ENCODE assay signal across 9 mouse cellular contexts in the genomic region with DNA sequence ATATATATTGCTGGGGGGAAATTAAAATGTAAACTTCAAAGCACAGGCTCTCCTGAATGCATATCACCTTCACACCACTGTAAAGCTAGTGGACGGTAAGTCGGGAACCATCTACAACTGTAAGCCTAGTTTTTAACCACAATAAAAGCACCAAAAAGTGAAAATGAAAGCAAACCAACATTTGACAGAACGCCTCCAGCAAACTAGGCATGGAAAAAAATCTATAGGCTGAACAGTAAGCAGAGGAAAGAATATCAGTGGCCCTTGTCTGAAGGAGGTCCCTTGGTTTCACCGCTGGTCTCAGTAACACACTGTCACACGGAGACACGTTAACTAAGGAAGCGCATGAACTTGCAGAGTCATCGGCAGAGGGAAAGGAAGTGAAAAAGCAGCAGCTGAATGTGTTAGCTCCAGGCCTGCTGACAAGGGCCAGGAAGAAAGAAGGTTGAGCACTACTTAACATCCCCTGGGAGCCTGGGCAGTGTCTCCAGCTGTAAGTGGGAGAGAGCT. TPM values are rescaled to one million over a fixed set of nuclear protein-coding genes. Genes with fewer than 3 reads are reported as not detected.
DNase-seq lines count a peak whose midpoint lies in the region; ATAC-seq and TF ChIP-seq lines count a peak whose summit lies in the region.
"Had no signal": no experiment of that assay in that cellular context is flagged by ENCODE, and none has a peak within 500 bp of the region (broad histone marks: within the 10 kb centered on the region; RNA-seq: fewer than 3 reads in every experiment).

No protein-coding gene starts in this region.

- ATAC-seq in kidney, postnatal 0 days (replicated peaks; ENCODE audit: low FRiP score, low read depth): no peak
- peak; percentile 48; the same call in 1 of the 2 replicates for ATAC-seq in liver, embryonic 14.5 days (ENCODE audit: insufficient read depth)
- ATAC-seq: Patski had no signal

- no peaks in the 10 kb centered on the region for H3K4me1 ChIP-seq in kidney, postnatal 0 days (replicated peaks; ENCODE audit: insufficient read depth, low read length)
- peaks cover 0 to 6% of the 10 kb centered on the region in 2 experiments; a peak in 1 of 4 replicates for H3K4me1 ChIP-seq in liver, embryonic 14.5 days (replicated peaks; ENCODE audit: control insufficient read depth in 2 of 2, insufficient read depth in 2 of 2, low read length in 1 of 2)

- TF ChIP-seq EP300 in liver, embryonic 14.5 days (IDR thresholded peaks at IDR 0.05; ENCODE audit: low read depth): no peak

- H3K9me3 ChIP-seq in kidney, postnatal 0 days (replicated peaks; ENCODE audit: low read length): no peaks in the 10 kb centered on the region
- H3K9me3 ChIP-seq in liver, embryonic 14.5 days (ENCODE audit: control insufficient read depth, low read length): no peaks in the 10 kb centered on the region

- no peaks in the 10 kb centered on the region for H3K27me3 ChIP-seq in kidney, postnatal 0 days (ENCODE audit: insufficient read depth, low read length)
- no peaks in the 10 kb centered on the region; the same call in 1 of the 2 replicates for H3K27me3 ChIP-seq in liver, embryonic 14.5 days (ENCODE audit: control insufficient read depth, insufficient read depth, low read length)

- 77% methylated on average over 8 of the region's 8 CpGs for WGBS in kidney, postnatal 0 days
- WGBS in liver, embryonic 14.5 days (ENCODE audit: insufficient replicate concordance): 19% methylated on average over 8 of the region's 8 CpGs

- no peak overlapping the region for H3K9ac ChIP-seq in kidney, postnatal 0 days (ENCODE audit: low read depth, low read length)
- peak overlapping the region; percentile 36 for H3K9ac ChIP-seq in liver, embryonic 14.5 days (replicated peaks)

- no peak for TF ChIP-seq CTCF in kidney, postnatal 0 days (IDR thresholded peaks at IDR 0.05; ENCODE audit: low read depth)
- no peak for TF ChIP-seq CTCF in liver, embryonic 14.5 days (IDR thresholded peaks at IDR 0.05; ENCODE audit: low read depth)

- H3K27ac ChIP-seq in kidney, postnatal 0 days: no peak overlapping the region
- H3K27ac ChIP-seq in liver, embryonic 14.5 days: peak overlapping the region; percentile 27

- no peak overlapping the region for H3K4me3 ChIP-seq in kidney, postnatal 0 days (replicated peaks; ENCODE audit: low read depth, low read length)
- H3K4me3 ChIP-seq in liver, embryonic 14.5 days (ENCODE audit: insufficient read depth in 1 of 2, low read depth in 2 of 2, low read length in 2 of 2): peak overlapping the region; percentile 27 to 43; a peak in 3 of 4 replicates

- H3K4me2 ChIP-seq in kidney, postnatal 0 days (ENCODE audit: low read length): no peak overlapping the region
- peak overlapping the region; percentile 54 for H3K4me2 ChIP-seq in liver, embryonic 14.5 days (ENCODE audit: low read depth)

- DNase-seq in kidney, postnatal 0 days (ENCODE audit: low spot score): peak; percentile 1
- no peak for DNase-seq in kidney, postnatal 25 days
- peak; percentile 57 to 65 for DNase-seq in heart, adult 18-20 months
- DNase-seq in liver, embryonic 14.5 days (ENCODE audit: low read depth in 3 of 3, low spot score in 3 of 3): peak in 1 of 3 experiments; percentile 43
- peak; percentile 16 to 25 for DNase-seq in thymus, adult 18-20 months
- no peak for DNase-seq in testis, postnatal 10 days (ENCODE audit: low spot score)
- no peak for DNase-seq in frontal cortex, postnatal 14 days (ENCODE audit: low spot score in 2 of 2)
- no peak for DNase-seq in neural tube, embryonic 10.5 days (ENCODE audit: extremely low spot score, low spot score)

- H3K36me3 ChIP-seq in kidney, postnatal 0 days (ENCODE audit: insufficient read depth, low read length): no peaks in the 10 kb centered on the region
- H3K36me3 ChIP-seq in liver, embryonic 14.5 days (replicated peaks; ENCODE audit: control insufficient read depth, insufficient read depth, low read depth): no peaks in the 10 kb centered on the region

RNA-seq across cellular contexts. Expression of a gene that starts 17.2 kb away (rescaled TPM):
- 0.42 and 0.46 TPM in 2 replicates for polyA plus RNA-seq in kidney, postnatal 0 days (2015; fragmentation: Nextera tagmentation; extraction: Ambion mirVana)
- total RNA-seq in heart, adult 18-20 months (2021): under 1 TPM in 1 of 2 experiments, not detected in 1; 0.31 TPM
- 0.08 and 0.09 TPM in 2 replicates for polyA plus RNA-seq in liver, embryonic 14.5 days (2012; rRNA removed)
- 0.13 and 0.27 TPM in 2 replicates for polyA plus RNA-seq in liver, embryonic 14.5 days (2014; fragmentation: Nextera tagmentation; extraction: Ambion mirVana)

RNA-seq across cellular contexts. Expression of a gene that starts 17.2 kb away (rescaled TPM):
- 35.6 and 38.1 TPM in 2 replicates for polyA plus RNA-seq in kidney, postnatal 0 days (2015; fragmentation: Nextera tagmentation; extraction: Ambion mirVana)
- 10 to 100 TPM; 12.8 to 14.1 TPM for total RNA-seq in heart, adult 18-20 months (2021)
- polyA plus RNA-seq in liver, embryonic 14.5 days (2012; rRNA removed): 6.3 and 10.5 TPM in 2 replicates
- polyA plus RNA-seq in liver, embryonic 14.5 days (2014; fragmentation: Nextera tagmentation; extraction: Ambion mirVana): 15.1 and 15.5 TPM in 2 replicates

RNA-seq across cellular contexts. Expression of a gene that starts 34.0 kb away (rescaled TPM):
- 23.0 and 23.9 TPM in 2 replicates for polyA plus RNA-seq in kidney, postnatal 0 days (2015; fragmentation: Nextera tagmentation; extraction: Ambion mirVana)
- 10 to 100 TPM; 12.7 to 14.7 TPM for total RNA-seq in heart, adult 18-20 months (2021)
- 6.3 and 6.5 TPM in 2 replicates for polyA plus RNA-seq in liver, embryonic 14.5 days (2012; rRNA removed)
- polyA plus RNA-seq in liver, embryonic 14.5 days (2014; fragmentation: Nextera tagmentation; extraction: Ambion mirVana): 8.3 and 10.3 TPM in 2 replicates

Comparison
In these comparisons a context has a peak if more than half of its experiments do, and no peak if none do; other contexts are left out.
1. DNase-seq: peak in kidney, postnatal 0 days (single experiment), heart, adult 18-20 months (2 of 2) and thymus, adult 18-20 months (2 of 2); none in kidney, postnatal 25 days (0 of 2), testis, postnatal 10 days (single experiment), frontal cortex, postnatal 14 days (0 of 2) and neural tube, embryonic 10.5 days (single experiment).